Mouse (Mus musculus): ENCODE results near the gene Amz1. TPM values are rescaled to one million over a fixed set of nuclear protein-coding genes. Genes with fewer than 3 reads are reported as not detected.

The Amz1 gene
- 0.61 and 0.76 TPM in 2 replicates for polyA plus RNA-seq (2014; fragmentation: Nextera tagmentation; extraction: Ambion mirVana)

DNA sequence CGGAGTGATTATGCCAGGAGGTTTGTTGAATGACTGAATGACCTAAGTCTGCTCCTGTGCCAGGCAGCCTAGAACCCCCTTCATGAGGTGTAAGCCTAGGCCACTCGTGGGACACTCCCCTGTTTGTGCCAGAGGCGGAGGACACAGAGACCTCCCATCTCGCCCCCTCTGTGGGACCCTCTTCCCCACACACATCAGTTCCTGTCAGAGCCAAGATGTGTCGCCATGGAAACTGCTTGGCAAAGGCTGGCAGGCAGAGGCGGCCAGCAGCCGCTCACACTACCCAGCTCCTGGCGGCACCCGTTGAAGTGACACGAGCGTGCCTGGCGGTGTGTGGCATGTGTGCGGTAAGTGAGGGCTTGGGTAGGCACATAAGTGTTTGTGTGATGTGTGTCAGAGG is at the start of gene Amz1:
TSS of gene Amz1 (plus strand) at position 306 of the 400 bp plus-strand sequence.
- Histone ChIP-seq H3K27me3 (ENCODE audit: control insufficient read depth, insufficient read depth, low read length) (no peaks in the 10 kb centered on the region), H3K9ac (replicated peaks; ENCODE audit: low read length) (no peak within 1 kb of the TSS), H3K4me1 (ENCODE audit: control insufficient read depth, insufficient read depth, low read length) (no peaks in the 10 kb centered on the region), H3K27ac (replicated peaks; ENCODE audit: low read depth, low read length) (no peak within 1 kb of the TSS), H3K9me3 (replicated peaks; ENCODE audit: control insufficient read depth, low read length) (no peaks in the 10 kb centered on the region), H3K4me3 (ENCODE audit: low read depth, low read length) (no peak within 1 kb of the TSS), H3K36me3 (replicated peaks; ENCODE audit: control insufficient read depth, insufficient read depth, low read depth, low read length) (no peaks in the 10 kb centered on the region), H3K4me2 (ENCODE audit: low read depth, low read length) (no peak within 1 kb of the TSS)
- no peak for ATAC-seq (replicated peaks; ENCODE audit: insufficient number of reproducible peaks, low FRiP score, low TSS enrichment, low read depth)
- 84% methylated on average over 13 of the region's 13 CpGs for WGBS
- DNase-seq (ENCODE audit: low spot score): no peak

GRCm38 (mm10) chr5:140675079-140675478 is 48.8 kb upstream of the Amz1 start:
- no peaks in the 10 kb centered on the region for H3K4me1 ChIP-seq (ENCODE audit: control insufficient read depth, insufficient read depth, low read length)
- WGBS: 85% methylated on average over 11 of the region's 11 CpGs
- H3K9me3 ChIP-seq (replicated peaks; ENCODE audit: control insufficient read depth, low read length): no peaks in the 10 kb centered on the region
- no peak overlapping the region for H3K9ac ChIP-seq (replicated peaks; ENCODE audit: low read length)
- no peak overlapping the region for H3K4me3 ChIP-seq (ENCODE audit: low read depth, low read length)
- no peak for ATAC-seq (replicated peaks; ENCODE audit: insufficient number of reproducible peaks, low FRiP score, low TSS enrichment, low read depth)
- no peak for DNase-seq (ENCODE audit: low spot score)
- no peak overlapping the region for H3K4me2 ChIP-seq (ENCODE audit: low read depth, low read length)
- H3K27ac ChIP-seq (replicated peaks; ENCODE audit: low read depth, low read length): no peak overlapping the region
- no peaks in the 10 kb centered on the region for H3K27me3 ChIP-seq (ENCODE audit: control insufficient read depth, insufficient read depth, low read length)
- H3K36me3 ChIP-seq (replicated peaks; ENCODE audit: control insufficient read depth, insufficient read depth, low read depth, low read length): no peaks in the 10 kb centered on the region

DNA sequence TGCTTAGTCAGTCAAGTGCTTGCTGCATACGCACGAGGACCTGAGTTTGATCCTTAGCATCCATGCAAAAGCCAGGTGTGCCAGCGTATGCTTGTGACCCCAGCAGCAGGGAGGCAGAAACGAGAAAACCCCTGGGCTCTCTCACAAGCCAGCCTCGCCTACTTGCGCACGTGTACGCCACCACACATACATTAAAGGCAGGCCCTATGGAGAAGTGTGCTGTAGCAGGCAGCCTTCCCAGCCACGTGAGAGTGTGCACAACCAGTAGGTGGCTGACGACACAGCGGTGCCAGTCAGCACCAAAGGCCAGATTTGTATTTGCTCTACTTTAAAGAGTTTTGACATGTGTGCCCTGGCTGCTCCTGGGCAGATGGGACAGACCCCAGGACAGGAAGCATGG is 48.3 kb upstream of the Amz1 start:
- WGBS: 86% methylated on average over 11 of the region's 11 CpGs
- no peak overlapping the region for H3K9ac ChIP-seq (replicated peaks; ENCODE audit: low read length)
- H3K4me3 ChIP-seq (ENCODE audit: low read depth, low read length): no peak overlapping the region
- H3K27me3 ChIP-seq (ENCODE audit: control insufficient read depth, insufficient read depth, low read length): no peaks in the 10 kb centered on the region
- no peak for DNase-seq (ENCODE audit: low spot score)
- no peaks in the 10 kb centered on the region for H3K4me1 ChIP-seq (ENCODE audit: control insufficient read depth, insufficient read depth, low read length)
- no peak overlapping the region for H3K4me2 ChIP-seq (ENCODE audit: low read depth, low read length)
- no peak overlapping the region for H3K27ac ChIP-seq (replicated peaks; ENCODE audit: low read depth, low read length)
- no peaks in the 10 kb centered on the region for H3K9me3 ChIP-seq (replicated peaks; ENCODE audit: control insufficient read depth, low read length)
- no peak for ATAC-seq (replicated peaks; ENCODE audit: insufficient number of reproducible peaks, low FRiP score, low TSS enrichment, low read depth)
- H3K36me3 ChIP-seq (replicated peaks; ENCODE audit: control insufficient read depth, insufficient read depth, low read depth, low read length): no peaks in the 10 kb centered on the region

GRCm38 (mm10) chr5:140677137-140677536 is 46.8 kb upstream of the Amz1 start:
- no peak for DNase-seq (ENCODE audit: low spot score)
- H3K27me3 ChIP-seq (ENCODE audit: control insufficient read depth, insufficient read depth, low read length): no peaks in the 10 kb centered on the region
- no peak overlapping the region for H3K4me3 ChIP-seq (ENCODE audit: low read depth, low read length)
- ATAC-seq (replicated peaks; ENCODE audit: insufficient number of reproducible peaks, low FRiP score, low TSS enrichment, low read depth): no peak
- no peaks in the 10 kb centered on the region for H3K4me1 ChIP-seq (ENCODE audit: control insufficient read depth, insufficient read depth, low read length)
- WGBS: 86% methylated on average over 6 of the region's 6 CpGs
- H3K4me2 ChIP-seq (ENCODE audit: low read depth, low read length): no peak overlapping the region
- H3K9me3 ChIP-seq (replicated peaks; ENCODE audit: control insufficient read depth, low read length): no peaks in the 10 kb centered on the region
- no peak overlapping the region for H3K27ac ChIP-seq (replicated peaks; ENCODE audit: low read depth, low read length)
- H3K9ac ChIP-seq (replicated peaks; ENCODE audit: low read length): no peak overlapping the region
- H3K36me3 ChIP-seq (replicated peaks; ENCODE audit: control insufficient read depth, insufficient read depth, low read depth, low read length): no peaks in the 10 kb centered on the region

DNA sequence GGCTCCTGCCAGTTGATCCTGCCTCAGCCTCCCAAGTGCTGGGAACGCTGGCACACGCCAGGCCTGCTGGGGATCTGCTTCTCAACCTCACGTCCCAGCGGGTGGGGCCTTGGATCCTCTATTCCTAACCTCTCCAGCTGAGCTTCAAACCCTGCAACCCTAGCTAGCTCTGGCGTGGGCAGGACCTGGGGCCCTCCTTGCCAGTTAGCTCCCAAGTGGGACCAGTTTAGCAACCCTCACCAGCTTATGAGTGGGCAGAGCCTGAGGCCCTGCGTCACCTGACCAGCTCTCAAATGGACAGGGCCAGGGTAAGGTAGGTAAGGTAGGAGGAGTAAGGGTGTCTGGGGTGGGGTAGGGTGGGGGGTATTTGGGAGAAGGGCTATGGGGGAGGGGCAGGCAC is 43.9 kb upstream of the Amz1 start:
- no peak overlapping the region for H3K27ac ChIP-seq (replicated peaks; ENCODE audit: low read depth, low read length)
- no peak overlapping the region for H3K4me3 ChIP-seq (ENCODE audit: low read depth, low read length)
- 85% methylated on average over 6 of the region's 6 CpGs for WGBS
- H3K9me3 ChIP-seq (replicated peaks; ENCODE audit: control insufficient read depth, low read length): no peaks in the 10 kb centered on the region
- H3K27me3 ChIP-seq (ENCODE audit: control insufficient read depth, insufficient read depth, low read length): no peaks in the 10 kb centered on the region
- H3K9ac ChIP-seq (replicated peaks; ENCODE audit: low read length): no peak overlapping the region
- no peaks in the 10 kb centered on the region for H3K4me1 ChIP-seq (ENCODE audit: control insufficient read depth, insufficient read depth, low read length)
- DNase-seq (ENCODE audit: low spot score): no peak
- H3K4me2 ChIP-seq (ENCODE audit: low read depth, low read length): no peak overlapping the region
- no peaks in the 10 kb centered on the region for H3K36me3 ChIP-seq (replicated peaks; ENCODE audit: control insufficient read depth, insufficient read depth, low read depth, low read length)
- no peak for ATAC-seq (replicated peaks; ENCODE audit: insufficient number of reproducible peaks, low FRiP score, low TSS enrichment, low read depth)

GRCm38 (mm10) chr5:140680950-140681349 is 43.0 kb upstream of the Amz1 start:
- Histone ChIP-seq H3K9ac (replicated peaks; ENCODE audit: low read length) (no peak overlapping the region), H3K27me3 (ENCODE audit: control insufficient read depth, insufficient read depth, low read length) (no peaks in the 10 kb centered on the region), H3K9me3 (replicated peaks; ENCODE audit: control insufficient read depth, low read length) (no peaks in the 10 kb centered on the region), H3K4me2 (ENCODE audit: low read depth, low read length) (no peak overlapping the region), H3K27ac (replicated peaks; ENCODE audit: low read depth, low read length) (no peak overlapping the region), H3K36me3 (replicated peaks; ENCODE audit: control insufficient read depth, insufficient read depth, low read depth, low read length) (no peaks in the 10 kb centered on the region), H3K4me1 (ENCODE audit: control insufficient read depth, insufficient read depth, low read length) (no peaks in the 10 kb centered on the region), H3K4me3 (ENCODE audit: low read depth, low read length) (no peak overlapping the region)
- DNase-seq (ENCODE audit: low spot score) (no peak), ATAC-seq (replicated peaks; ENCODE audit: insufficient number of reproducible peaks, low FRiP score, low TSS enrichment, low read depth) (no peak)
- 85% methylated on average over 1 of the region's 1 CpGs for WGBS

DNA sequence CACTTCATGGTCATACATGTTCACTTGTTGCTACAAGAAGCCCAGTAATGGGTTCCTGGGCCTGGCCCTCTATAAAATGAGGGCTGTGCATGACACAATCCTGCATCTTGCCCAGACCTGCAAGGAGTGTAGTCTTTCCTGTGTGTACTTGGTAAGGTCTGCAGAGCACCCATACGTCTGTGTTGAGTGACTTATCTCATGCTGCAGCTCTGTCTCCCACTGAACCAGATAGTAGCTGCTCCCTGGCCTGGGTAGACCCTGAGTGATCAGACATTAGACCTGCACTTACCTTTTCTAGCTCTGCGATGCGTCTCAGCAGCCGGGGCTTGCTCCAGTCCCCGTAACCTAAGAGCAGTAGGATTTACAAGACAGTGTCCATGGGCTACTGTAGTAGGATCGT is 41.8 kb upstream of the Amz1 start:
- H3K27ac ChIP-seq (replicated peaks; ENCODE audit: low read depth, low read length): no peak overlapping the region
- no peak overlapping the region for H3K9ac ChIP-seq (replicated peaks; ENCODE audit: low read length)
- no peaks in the 10 kb centered on the region for H3K9me3 ChIP-seq (replicated peaks; ENCODE audit: control insufficient read depth, low read length)
- ATAC-seq (replicated peaks; ENCODE audit: insufficient number of reproducible peaks, low FRiP score, low TSS enrichment, low read depth): no peak
- no peak for DNase-seq (ENCODE audit: low spot score)
- no peaks in the 10 kb centered on the region for H3K36me3 ChIP-seq (replicated peaks; ENCODE audit: control insufficient read depth, insufficient read depth, low read depth, low read length)
- 91% methylated on average over 6 of the region's 6 CpGs for WGBS
- no peak overlapping the region for H3K4me2 ChIP-seq (ENCODE audit: low read depth, low read length)
- H3K4me3 ChIP-seq (ENCODE audit: low read depth, low read length): no peak overlapping the region
- H3K4me1 ChIP-seq (ENCODE audit: control insufficient read depth, insufficient read depth, low read length): no peaks in the 10 kb centered on the region
- H3K27me3 ChIP-seq (ENCODE audit: control insufficient read depth, insufficient read depth, low read length): no peaks in the 10 kb centered on the region

DNA sequence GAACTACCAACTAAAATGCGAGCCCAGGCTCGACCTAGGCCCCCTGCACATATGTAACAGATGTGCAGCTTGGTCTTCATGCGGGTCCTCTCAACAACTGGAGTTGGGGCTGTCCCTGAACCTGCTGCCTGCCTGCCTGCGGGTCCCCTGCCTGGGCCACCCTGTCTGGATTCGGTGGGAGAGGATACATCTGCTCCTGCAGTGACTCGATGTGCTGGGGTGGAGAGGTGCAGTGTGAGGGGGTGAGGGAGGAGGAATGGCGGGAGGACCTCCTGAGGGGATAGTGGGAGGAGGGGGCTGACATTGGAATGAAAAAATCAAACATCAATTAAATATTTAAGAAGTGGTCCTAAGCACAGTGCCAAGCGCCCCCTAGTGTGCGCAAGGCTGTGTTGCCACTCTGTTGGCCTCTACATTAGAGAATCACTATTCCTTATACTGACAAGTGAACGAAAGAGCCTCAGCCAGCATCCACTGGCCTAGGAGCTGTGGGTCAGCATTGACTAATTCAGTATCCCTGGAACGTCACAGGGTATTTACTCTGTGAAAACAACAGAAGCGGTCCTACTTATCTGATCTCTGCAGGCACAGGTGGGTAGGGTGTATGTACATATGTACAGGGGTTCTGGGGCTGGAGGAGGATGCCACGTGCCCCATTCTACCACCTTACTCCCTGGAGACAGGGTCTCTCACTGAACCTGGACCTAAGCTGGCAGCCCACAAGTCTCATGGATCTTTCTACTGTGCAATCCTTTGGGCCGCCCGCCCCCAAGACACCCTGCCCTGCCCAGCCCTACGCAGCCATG is 39.4 kb upstream of the Amz1 start:
- H3K4me3 ChIP-seq (ENCODE audit: low read depth, low read length): no peak overlapping the region
- WGBS: 65% methylated on average over 16 of the region's 16 CpGs
- peaks cover 3% of the 10 kb centered on the region; the same call in 1 of the 2 replicates for H3K36me3 ChIP-seq (replicated peaks; ENCODE audit: control insufficient read depth, insufficient read depth, low read depth, low read length)
- H3K9me3 ChIP-seq (replicated peaks; ENCODE audit: control insufficient read depth, low read length): no peaks in the 10 kb centered on the region
- H3K4me2 ChIP-seq (ENCODE audit: low read depth, low read length): no peak overlapping the region
- H3K4me1 ChIP-seq (ENCODE audit: control insufficient read depth, insufficient read depth, low read length): no peaks in the 10 kb centered on the region
- no peak overlapping the region for H3K9ac ChIP-seq (replicated peaks; ENCODE audit: low read length)
- no peak overlapping the region for H3K27ac ChIP-seq (replicated peaks; ENCODE audit: low read depth, low read length)
- H3K27me3 ChIP-seq (ENCODE audit: control insufficient read depth, insufficient read depth, low read length): no peaks in the 10 kb centered on the region
- ATAC-seq (replicated peaks; ENCODE audit: insufficient number of reproducible peaks, low FRiP score, low TSS enrichment, low read depth): no peak
- DNase-seq (ENCODE audit: low spot score): peak; percentile 73
